Mouse (Mus musculus): ENCODE measurements around the gene BC034090.

GRCm38 (mm10) chr1:155213912-155214311 lies 30.3 kb downstream of the BC034090 start:
- TF ChIP-seq CTCF (conservative IDR thresholded peaks at IDR 0.05; ENCODE audit: insufficient read depth, insufficient read length, low read depth, low read length) (no peak), POLR2A (IDR thresholded peaks at IDR 0.05; ENCODE audit: low read depth, low read length) (no peak)
